Mouse (Mus musculus) olfactory bulb, adult 2 months (tissue): ENCODE measurements at regions not wholly inside any gene's neighbourhood (a gene's known extent, or its start where the extent isn't known, plus 50 kb on each side); places are given as distances from the start of the nearest gene placed in this dataset.

Source experiments
- H3K27ac ChIP-seq: fragments of 200-500 bp; 2 replicates; pipeline ENCODE4 v1.5.1; 2012; ENCODE audit warnings: low read depth, low read length; ENCODE audit not compliant: insufficient read depth
- H3K4me1 ChIP-seq: fragments of 200-500 bp; 2 replicates; pipeline ENCODE4 v1.6.1; 2012; ENCODE audit warnings: low read length; ENCODE audit not compliant: control insufficient read depth, insufficient read depth
- H3K4me3 ChIP-seq: fragments of 200-500 bp; 2 replicates; pipeline ENCODE4 v1.5.1; 2012; ENCODE audit warnings: mild to moderate bottlenecking, low read depth, low read length, moderate library complexity; ENCODE audit not compliant: insufficient read depth
- CTCF ChIP-seq: fragments of 200-500 bp; IDR thresholded peaks from 2 replicates; pipeline ENCODE4 v1.5.1; 2012; ENCODE audit warnings: low read depth, mild to moderate bottlenecking, low read length, moderate library complexity; ENCODE audit not compliant: insufficient read depth
- POLR2A ChIP-seq: fragments of 200-500 bp; IDR thresholded peaks from 2 replicates; pipeline ENCODE4 v1.6.1; 2012; ENCODE audit warnings: mild to moderate bottlenecking, low read depth, low read length, moderate library complexity; ENCODE audit not compliant: insufficient read depth
- WGBS: fragments of 180-500 bp; shearing (Covaris S2); methylation state at CpG from one replicate; pipeline ENCODE4 v1.1.7; 2018; 5-methylcytosine and 5-hydroxymethylcytosine counted together

DNA sequence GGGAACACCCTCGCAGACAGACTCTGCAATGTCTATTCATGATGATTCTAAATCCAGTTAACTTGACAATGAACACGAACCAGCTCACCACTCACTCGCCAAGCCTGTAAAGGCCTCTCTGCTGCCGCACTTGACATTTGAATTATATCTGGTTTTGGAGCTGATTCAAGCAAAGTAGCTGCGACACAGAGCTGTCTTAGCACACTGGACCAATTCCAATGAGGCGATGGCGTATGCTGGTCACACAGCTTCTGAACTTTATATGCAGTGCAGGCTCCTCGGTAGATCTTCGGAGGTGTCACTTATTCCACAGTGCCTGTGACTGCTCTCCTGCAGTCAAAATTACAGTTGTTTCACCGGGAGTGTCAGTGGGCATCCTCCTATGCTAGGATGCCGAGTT lies 115.4 kb downstream of the Hhipl2 start:
- H3K4me3 ChIP-seq = no peak overlapping the region
- WGBS = 81% methylated on average over 11 of the region's 11 CpGs
- H3K27ac ChIP-seq = no peak overlapping the region
- TF ChIP-seq CTCF (no peak), POLR2A (no peak)
- no peaks in the 10 kb centered on the region for H3K4me1 ChIP-seq

DNA sequence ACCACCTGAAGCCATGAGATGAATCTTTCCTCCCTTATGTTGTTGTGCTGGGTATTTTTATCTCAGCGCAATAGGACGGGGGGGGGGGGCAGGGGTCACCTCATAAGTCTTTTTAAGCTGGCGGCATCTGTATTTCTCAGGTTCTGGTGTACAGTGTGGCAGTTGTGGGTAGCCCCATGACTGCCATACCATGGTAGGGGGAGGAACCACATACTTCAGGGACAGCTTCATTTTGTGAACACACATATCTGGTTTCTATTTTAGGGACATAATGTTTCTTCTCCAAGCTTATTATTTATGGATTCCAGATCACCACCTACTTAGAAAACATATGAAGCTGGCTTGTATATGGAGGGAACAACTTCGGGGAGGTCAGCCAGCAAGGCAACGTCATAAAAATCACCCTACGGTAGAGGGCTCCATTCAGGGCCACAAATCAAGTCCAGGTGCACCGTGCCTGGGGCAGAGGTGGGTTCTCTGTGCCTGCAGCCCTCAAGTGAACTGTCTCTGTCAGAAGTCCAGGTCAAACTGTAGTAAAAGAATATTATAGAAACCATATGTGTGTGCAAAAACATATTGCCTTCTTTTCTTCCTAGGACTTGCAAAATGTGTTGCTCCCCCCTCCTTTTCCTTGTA lies 130.9 kb downstream of the Hhipl2 start:
- Histone ChIP-seq H3K4me3 (no peak overlapping the region), H3K27ac (no peak overlapping the region), H3K4me1 (no peaks in the 10 kb centered on the region)
- 90% methylated on average over 7 of the region's 7 CpGs for WGBS
- no peak for TF ChIP-seq CTCF
- no peak for TF ChIP-seq POLR2A

DNA sequence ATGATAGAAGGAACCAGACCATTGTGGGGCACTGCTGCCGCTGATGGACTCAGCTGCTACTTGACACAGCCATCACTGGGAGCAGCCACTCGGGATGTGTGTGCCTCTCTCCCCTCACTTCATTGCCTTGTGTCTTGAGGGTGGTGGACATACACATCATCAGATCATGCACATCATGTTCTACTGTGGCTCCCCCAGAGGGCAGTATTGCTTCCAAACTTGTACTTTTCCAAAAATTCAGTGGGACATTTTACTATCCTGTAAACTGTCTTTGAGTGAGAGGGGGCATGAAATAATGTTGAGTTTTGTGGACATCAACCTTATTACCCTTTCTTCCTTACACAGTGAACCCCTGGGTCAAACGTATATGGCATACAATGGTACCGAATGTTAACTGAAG lies 134.6 kb downstream of the Hhipl2 start:
- no peak overlapping the region for H3K27ac ChIP-seq
- H3K4me1 ChIP-seq = no peaks in the 10 kb centered on the region
- H3K4me3 ChIP-seq = no peak overlapping the region
- WGBS = 90% methylated on average over 4 of the region's 4 CpGs
- TF ChIP-seq POLR2A (no peak), CTCF (no peak)

DNA sequence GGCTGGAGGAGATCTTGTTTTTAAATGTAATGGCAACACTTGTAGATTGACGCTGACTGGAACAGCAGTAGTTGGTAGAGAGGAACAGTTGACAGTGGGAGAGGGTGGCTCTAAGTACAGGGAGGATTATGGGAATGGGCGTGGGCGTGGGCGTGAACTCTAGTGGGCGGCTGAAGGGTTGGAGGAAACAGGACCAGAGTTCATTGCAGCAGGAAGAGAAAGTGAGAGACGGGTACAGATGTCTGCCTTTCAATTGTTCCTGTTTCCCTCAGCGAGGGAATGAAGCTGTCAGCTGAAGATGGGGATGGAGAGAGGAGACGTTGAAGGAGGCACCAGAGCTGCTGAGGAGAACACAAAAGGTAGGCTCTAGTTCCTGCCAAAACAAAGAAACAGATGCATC lies 135.2 kb downstream of the Hhipl2 start:
- H3K4me3 ChIP-seq = no peak overlapping the region
- no peaks in the 10 kb centered on the region for H3K4me1 ChIP-seq
- WGBS = 87% methylated on average over 8 of the region's 8 CpGs
- no peak overlapping the region for H3K27ac ChIP-seq
- no peak for TF ChIP-seq POLR2A
- TF ChIP-seq CTCF = no peak

DNA sequence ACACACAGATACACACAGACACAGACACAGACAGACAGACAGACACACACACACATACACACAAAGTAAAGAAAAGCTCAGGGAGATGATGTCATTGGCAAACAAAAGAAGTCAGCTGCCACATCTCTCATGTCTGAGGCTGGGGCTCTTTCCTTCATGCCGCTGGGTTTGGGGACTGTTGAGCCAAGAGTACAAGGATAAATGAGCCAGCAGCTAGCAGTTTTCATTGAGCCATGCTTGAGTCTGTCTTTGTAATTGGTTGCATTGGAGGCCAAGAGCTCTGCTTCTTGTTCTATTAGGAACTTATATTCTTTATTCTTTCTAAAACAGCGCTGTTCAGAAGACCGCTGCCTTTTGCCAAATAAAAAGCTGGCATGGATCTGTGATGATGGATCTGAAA lies 144.8 kb downstream of the Hhipl2 start:
- TF ChIP-seq CTCF (no peak), POLR2A (no peak)
- Histone ChIP-seq H3K4me3 (no peak overlapping the region), H3K27ac (no peak overlapping the region), H3K4me1 (0 out of 2 replicates have a peak, but pooled peaks cover 2% of the 10 kb centered on the region)
- WGBS = 51% methylated on average over 3 of the region's 3 CpGs

DNA sequence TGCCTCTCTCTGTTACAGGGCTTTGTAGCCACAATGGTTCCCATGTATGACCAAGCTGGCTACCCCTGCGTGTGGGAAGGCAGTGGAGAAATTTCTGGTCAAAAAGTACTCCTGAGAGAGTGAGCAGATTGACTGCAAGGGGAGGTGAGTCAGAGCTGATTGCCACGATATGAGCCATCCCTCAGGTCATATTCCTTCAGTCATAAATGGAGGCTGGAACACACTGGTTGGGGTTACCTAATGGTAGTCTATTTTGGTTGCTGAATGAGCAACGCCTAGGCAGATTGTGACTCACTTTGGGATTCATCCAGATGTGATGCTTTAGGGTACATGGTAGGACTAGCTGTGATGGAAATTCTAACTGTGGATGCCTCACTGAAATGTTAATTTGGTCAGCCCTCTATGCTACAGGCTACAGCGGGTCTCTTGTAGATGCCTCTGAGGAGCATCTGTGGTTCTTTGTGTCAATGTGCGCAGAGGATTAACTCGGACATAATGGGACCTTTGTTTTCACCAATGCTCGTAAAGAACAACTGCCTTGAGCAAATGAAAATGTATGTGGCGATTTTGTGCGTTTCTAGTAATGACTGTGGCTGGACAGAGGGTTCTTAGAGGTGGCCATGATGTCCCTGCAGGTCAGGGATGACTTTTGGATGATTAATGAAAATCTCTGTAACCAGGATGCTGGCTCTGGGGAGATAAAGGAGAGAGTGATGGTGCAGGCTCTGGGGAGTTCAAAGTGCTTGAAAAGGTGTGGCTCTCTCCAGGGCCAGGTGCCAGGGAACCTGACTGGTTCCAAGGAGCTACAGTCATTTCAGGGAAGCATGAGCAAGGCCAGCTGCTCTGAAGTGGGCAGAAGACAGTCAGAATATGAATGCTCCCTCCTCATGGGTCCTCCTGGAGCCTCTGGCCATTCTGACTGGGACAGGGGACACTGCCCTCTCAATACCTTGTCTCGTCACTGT lies 155.9 kb downstream of the Hhipl2 start:
- 42% methylated on average over 10 of the region's 10 CpGs for WGBS
- Histone ChIP-seq H3K4me3 (no peak overlapping the region), H3K27ac (no peak overlapping the region), H3K4me1 (no peaks in the 10 kb centered on the region; the same call in 1 of the 2 replicates)
- TF ChIP-seq POLR2A = no peak
- no peak for TF ChIP-seq CTCF

DNA sequence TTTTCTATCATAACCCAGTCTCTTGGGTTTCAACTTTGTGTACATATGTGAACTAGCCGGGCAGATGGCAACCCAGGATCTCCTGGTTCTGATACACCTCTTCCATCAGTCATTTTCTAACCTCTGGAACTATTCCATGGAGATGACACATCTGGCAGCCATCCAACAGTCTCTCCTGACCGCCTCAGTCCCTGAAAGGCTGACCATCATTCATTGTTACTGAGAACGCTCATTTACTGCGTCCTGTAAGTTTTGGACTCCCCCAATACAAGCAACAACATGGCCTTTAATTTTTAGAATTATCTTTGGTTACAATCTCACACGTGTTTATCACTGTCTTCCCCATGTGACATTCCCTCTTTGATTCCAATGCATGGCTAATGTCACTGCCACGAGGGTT lies 166.8 kb downstream of the Hhipl2 start:
- Histone ChIP-seq H3K4me1 (no peaks in the 10 kb centered on the region), H3K4me3 (no peak overlapping the region), H3K27ac (no peak overlapping the region)
- WGBS = 77% methylated on average over 6 of the region's 6 CpGs
- no peak for TF ChIP-seq POLR2A
- no peak for TF ChIP-seq CTCF

DNA sequence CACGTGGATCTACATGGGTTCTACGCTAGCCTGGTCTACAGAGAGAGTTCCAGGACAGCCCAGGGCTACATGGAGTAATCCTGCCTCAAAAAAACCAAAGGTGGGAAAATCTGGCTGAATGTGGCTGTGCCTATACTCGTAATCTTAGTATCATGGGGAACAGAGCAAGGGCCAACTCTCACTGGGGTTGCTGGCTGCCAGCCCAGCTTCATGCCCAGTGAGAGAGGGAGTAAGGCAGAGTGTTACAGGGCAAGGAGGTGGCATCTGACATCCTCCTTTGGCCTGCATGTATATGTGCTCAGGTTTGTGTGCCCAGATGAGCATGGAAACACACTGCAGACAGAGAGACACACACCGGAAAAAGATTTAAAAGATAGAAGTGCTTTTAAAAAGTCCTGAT lies 168.4 kb downstream of the Hhipl2 start:
- no peak overlapping the region for H3K27ac ChIP-seq
- 82% methylated on average over 4 of the region's 4 CpGs for WGBS
- H3K4me1 ChIP-seq = no peaks in the 10 kb centered on the region
- H3K4me3 ChIP-seq = no peak overlapping the region
- TF ChIP-seq POLR2A = no peak
- no peak for TF ChIP-seq CTCF

DNA sequence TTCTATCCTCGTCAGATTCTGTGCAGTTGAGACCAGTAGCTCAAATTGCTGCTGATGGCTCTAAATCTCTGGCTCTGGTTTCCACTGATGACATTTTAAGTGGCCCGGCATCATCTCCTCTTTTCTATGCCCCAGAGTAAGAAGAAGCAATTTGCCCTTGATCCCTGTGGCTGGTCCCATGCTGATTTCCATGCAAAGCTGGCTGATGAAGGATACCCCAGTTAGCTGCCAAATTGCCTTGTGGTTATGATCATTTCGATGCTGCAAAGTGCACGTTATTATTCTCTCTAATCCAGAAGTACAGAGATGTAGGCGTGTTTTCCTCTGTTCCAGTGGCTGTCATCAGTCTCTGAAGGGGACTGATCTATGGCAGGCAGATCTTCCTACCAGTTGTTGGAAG lies 177.3 kb downstream of the Hhipl2 start:
- no peak overlapping the region for H3K4me3 ChIP-seq
- 74% methylated on average over 5 of the region's 5 CpGs for WGBS
- TF ChIP-seq POLR2A = no peak
- no peak for TF ChIP-seq CTCF
- no peaks in the 10 kb centered on the region for H3K4me1 ChIP-seq
- no peak overlapping the region for H3K27ac ChIP-seq

DNA sequence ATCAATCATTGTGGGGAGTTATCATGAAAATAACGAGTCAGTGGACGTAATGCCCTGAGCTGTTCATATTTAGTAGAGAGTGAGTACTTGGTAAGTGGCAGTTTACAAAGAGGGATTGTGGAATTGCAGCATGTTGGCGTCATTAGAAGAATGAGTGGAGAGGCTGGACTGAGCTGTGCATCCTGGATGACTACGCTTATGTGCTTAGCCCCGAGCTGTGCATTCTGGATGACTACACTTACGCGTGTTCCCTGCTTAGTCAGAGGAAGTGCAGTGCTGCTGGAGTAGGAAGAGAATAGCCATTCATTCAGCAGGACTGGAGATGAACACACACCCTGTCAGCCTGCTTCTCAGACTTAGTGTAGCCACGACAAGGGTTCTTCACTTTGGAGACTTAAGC lies 182.5 kb downstream of the Hhipl2 start:
- 66% methylated on average over 8 of the region's 8 CpGs for WGBS
- Histone ChIP-seq H3K27ac (no peak overlapping the region), H3K4me3 (no peak overlapping the region), H3K4me1 (no peaks in the 10 kb centered on the region)
- TF ChIP-seq POLR2A (no peak), CTCF (no peak)
